Mouse (Mus musculus): ENCODE measurements around the gene Il11ra1. TPM values are rescaled to one million over a fixed set of nuclear protein-coding genes. Genes with fewer than 3 reads are reported as not detected.

The Il11ra1 gene
- total and polyA plus RNA-seq, 2 experiments from 2014 or later: 17.2 to 29.1 TPM

DNA sequence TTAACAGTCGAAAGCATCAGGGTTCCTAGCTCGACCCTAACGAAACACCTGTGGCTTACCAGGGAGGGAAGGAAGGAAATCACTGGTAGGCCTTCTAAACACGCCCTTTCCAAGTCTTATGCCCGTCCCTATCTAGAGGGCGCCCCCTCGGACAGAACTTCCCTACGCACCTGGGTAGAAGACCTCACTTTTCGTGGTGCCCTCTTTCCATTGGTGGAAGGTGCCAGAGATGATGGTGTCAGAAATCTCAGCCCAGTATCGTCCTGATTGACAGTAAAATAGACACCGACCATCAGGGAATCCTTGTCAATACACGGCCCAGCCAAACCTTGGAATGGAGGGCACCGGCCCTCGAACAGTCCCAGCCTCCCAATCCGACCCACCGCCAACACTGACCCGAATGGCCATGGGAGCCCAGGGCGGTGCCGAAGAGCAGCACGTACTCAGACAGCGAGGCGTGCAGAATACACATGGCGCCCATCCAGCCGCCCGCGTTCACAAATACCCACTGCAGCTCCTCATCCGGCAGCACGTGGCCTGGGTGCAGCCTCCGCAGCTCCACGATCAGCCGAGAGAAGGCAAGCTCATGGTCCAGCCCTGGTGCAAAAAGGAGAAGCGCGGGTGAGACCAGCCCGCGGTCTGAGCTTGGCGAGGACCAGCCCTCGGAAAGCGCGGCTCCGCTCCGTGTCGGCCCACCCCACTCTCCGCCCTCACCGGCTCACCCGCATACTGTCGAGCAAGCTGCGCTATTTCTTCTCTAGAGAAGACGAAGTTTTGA is 40.8 kb downstream of the Il11ra1 start:
- Histone ChIP-seq H3K27me3 (ENCODE audit: insufficient read depth, low read length) (no peaks in the 10 kb centered on the region), H3K36me3 (ENCODE audit: insufficient read depth) (no peaks in the 10 kb centered on the region; the same call in 1 of the 2 replicates), H3K27ac (ENCODE audit: low read depth, low read length) (peak overlapping the region; percentile 81), H3K4me2 (ENCODE audit: low read depth) (peak overlapping the region; percentile 75), H3K4me1 (ENCODE audit: insufficient read depth) (peaks cover 7% of the 10 kb centered on the region; the same call in 1 of the 2 replicates), H3K4me3 (ENCODE audit: low read depth, low read length) (peak overlapping the region; percentile 70), H3K9ac (peak overlapping the region; percentile 71), H3K9me3 (ENCODE audit: low read length) (no peaks in the 10 kb centered on the region)
- peak; percentile 75 for DNase-seq
- WGBS: 2% methylated on average over 48 of the region's 48 CpGs
- peak; percentile 72 for ATAC-seq
- TF ChIP-seq CTCF (IDR thresholded peaks at IDR 0.05; ENCODE audit: low read depth): peak; percentile 34; the same call in 1 of the 2 replicates

DNA sequence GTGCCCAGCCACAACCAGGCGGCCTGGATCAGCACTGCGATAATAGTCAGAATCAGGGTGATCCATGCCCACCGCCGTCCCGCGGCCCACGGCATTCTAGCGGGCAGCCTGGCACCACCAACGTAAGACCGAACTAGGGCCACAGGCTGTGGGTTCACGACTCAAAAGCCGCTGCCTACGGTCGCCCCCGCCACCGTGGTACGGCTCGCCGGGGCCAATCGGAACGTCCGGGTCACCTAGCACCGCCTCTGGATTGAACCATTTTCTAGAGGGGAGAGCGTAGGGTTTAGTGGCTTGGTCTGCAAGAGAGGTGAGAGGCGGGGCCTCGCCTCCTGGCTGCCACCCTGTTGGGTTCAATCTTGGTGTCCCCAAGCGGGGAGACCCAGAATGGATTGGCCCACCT is 41.4 kb downstream of the Il11ra1 start:
- DNase-seq (peak; percentile 92), ATAC-seq (peak; percentile 97)
- no peaks in the 10 kb centered on the region for H3K27me3 ChIP-seq (ENCODE audit: insufficient read depth, low read length)
- peak overlapping the region; percentile 81 for H3K27ac ChIP-seq (ENCODE audit: low read depth, low read length)
- H3K36me3 ChIP-seq (ENCODE audit: insufficient read depth): no peaks in the 10 kb centered on the region; the same call in 1 of the 2 replicates
- peak overlapping the region; percentile 71 for H3K9ac ChIP-seq
- H3K9me3 ChIP-seq (ENCODE audit: low read length): no peaks in the 10 kb centered on the region
- WGBS: under 1% methylated on average over 27 of the region's 27 CpGs
- peaks cover 7% of the 10 kb centered on the region; the same call in 1 of the 2 replicates for H3K4me1 ChIP-seq (ENCODE audit: insufficient read depth)
- H3K4me2 ChIP-seq (ENCODE audit: low read depth): peak overlapping the region; percentile 75
- H3K4me3 ChIP-seq (ENCODE audit: low read depth, low read length): peak overlapping the region; percentile 70
- TF ChIP-seq CTCF (IDR thresholded peaks at IDR 0.05; ENCODE audit: low read depth): no peak

DNA sequence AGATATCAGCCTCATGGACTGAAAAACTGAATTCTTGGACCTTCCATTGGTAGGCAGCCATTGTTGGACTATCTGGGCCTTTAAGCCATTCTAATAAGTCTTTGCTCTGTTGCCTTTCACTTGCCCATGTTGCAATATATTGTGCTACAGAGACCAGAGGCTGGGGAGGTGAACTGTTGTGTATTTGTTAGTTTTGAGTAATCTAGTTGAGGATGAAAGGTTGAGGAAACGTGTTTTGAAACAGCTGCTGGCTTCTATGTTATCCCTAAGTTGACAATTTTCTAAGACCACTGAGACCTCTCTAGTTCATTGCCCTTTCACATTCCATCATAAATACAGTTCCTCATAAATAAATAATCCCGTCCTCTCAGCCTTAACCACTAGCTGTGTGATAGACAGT is 44.3 kb downstream of the Il11ra1 start:
- TF ChIP-seq CTCF (IDR thresholded peaks at IDR 0.05; ENCODE audit: low read depth): no peak
- Histone ChIP-seq H3K27me3 (ENCODE audit: insufficient read depth, low read length) (no peaks in the 10 kb centered on the region), H3K9ac (no peak overlapping the region), H3K4me3 (ENCODE audit: low read depth, low read length) (no peak overlapping the region), H3K9me3 (ENCODE audit: low read length) (no peaks in the 10 kb centered on the region), H3K27ac (ENCODE audit: low read depth, low read length) (no peak overlapping the region), H3K36me3 (ENCODE audit: insufficient read depth) (no peaks in the 10 kb centered on the region; the same call in 1 of the 2 replicates), H3K4me2 (ENCODE audit: low read depth) (no peak overlapping the region), H3K4me1 (ENCODE audit: insufficient read depth) (peaks cover 7% of the 10 kb centered on the region; the same call in 1 of the 2 replicates)
- no peak for DNase-seq
- WGBS: 69% methylated on average over 2 of the region's 2 CpGs
- ATAC-seq: no peak

DNA sequence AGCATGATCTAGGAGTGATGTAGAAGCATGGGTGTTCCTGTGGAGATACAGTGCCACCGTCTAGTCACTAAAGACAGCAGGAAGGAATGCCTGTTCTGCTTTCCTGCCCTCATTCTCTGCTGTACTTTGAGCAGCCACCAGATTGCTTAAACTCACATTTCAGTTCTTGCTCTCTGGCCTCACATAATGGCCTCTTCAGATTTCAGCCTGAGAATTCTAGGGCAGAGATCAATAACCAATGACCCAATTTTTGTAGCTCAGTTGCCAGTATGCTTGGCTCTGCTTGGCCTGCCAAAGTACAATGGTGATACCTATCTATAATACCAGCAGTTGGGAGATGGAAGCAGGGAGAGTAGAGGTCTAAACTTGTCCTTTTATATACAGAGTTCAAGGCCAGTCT is 45.2 kb downstream of the Il11ra1 start:
- Histone ChIP-seq H3K4me2 (ENCODE audit: low read depth) (no peak overlapping the region), H3K9ac (no peak overlapping the region), H3K27ac (ENCODE audit: low read depth, low read length) (no peak overlapping the region), H3K4me3 (ENCODE audit: low read depth, low read length) (no peak overlapping the region), H3K36me3 (ENCODE audit: insufficient read depth) (no peaks in the 10 kb centered on the region), H3K4me1 (ENCODE audit: insufficient read depth) (peaks cover under 1% of the 10 kb centered on the region; the same call in 1 of the 2 replicates), H3K27me3 (ENCODE audit: insufficient read depth, low read length) (no peaks in the 10 kb centered on the region), H3K9me3 (ENCODE audit: low read length) (no peaks in the 10 kb centered on the region)
- WGBS: 83% methylated on average over 1 of the region's 1 CpGs
- no peak for DNase-seq
- no peak for TF ChIP-seq CTCF (IDR thresholded peaks at IDR 0.05; ENCODE audit: low read depth)
- no peak for ATAC-seq

DNA sequence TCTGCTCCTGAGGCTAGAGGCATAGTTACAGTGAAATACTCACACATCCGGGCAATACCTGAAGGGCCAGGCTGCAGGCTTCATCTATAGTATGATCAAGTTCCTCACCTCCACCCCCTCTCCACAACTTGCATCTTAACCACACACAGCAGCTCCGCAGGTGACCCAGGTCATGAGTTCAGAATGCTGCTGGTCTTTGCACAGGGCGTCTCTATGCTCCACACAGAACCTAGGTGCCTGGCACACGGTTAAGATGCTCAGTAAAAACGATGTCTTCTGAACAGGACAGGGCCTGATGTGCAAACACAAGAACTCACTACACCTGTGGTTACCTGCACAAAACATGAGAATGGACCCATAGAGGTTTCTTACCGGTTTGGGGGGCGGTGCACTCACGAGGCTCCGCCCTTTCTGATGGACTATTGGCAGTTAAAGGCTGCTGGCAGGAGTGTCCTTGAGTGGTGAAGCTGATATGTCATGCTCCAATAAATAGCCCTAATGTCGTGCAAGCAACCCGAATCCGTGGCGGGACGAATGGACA is 55.1 kb downstream of the Il11ra1 start, which contains the start of gene Galt:
TSS of gene Galt (plus strand) at position 432 of the 541 bp plus-strand sequence.
- DNase-seq: no peak

DNA sequence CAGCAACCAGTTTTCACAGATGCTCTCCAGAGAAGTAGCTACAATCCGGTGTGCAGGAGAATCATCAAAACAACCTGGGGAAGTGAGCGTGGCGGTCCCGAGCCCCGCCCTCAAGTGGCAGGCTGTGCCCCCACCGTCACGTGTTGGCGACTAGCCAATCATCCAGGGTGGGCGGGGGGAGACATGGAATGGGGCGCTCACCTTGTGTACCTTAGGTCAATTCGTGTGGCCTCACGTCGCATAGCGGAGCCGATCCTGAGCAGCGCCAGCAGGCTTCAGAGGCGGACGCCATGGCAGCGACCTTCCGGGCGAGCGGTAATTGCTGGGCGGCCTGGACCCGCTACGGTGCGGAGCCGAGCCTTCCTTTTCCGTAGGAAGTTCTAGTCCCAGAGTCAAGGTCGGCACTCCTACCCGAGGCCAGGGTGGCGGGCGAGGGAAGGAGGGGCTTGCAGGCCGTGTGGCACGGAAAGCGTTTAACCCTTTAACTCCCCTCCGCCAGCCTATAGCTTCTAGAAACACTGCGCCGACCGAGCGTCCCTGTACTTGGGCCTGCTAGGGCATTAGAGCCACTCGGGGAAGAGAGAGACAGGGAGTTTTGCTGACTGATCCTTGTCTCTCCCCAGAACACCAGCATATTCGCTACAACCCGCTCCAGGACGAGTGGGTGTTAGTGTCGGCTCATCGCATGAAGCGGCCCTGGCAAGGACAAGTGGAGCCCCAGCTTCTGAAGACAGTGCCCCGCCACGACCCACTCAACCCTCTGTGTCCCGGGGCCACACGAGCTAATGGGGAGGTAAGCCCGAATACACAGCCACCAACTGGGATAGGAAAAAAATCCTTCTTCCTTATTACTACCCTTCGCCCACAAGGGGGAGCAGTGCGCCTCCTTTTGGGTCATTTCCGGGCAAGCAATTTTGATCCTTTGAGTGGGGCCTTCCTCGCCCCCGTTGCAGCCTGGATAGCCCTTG is 55.8 kb downstream of the Il11ra1 start, which contains the start of gene Sigmar1:
TSS of gene Sigmar1 (minus strand) at position 820 of the 968 bp plus-strand sequence.
- peak; percentile 91 for TF ChIP-seq CTCF (IDR thresholded peaks at IDR 0.05; ENCODE audit: low read depth)
- peak within 1 kb of the TSS; percentile 74 for H3K4me3 ChIP-seq (ENCODE audit: low read depth, low read length)
- H3K36me3 ChIP-seq (ENCODE audit: insufficient read depth): no peaks in the 10 kb centered on the region
- ATAC-seq (peak; percentile 76), DNase-seq (peak; percentile 86)
- H3K27me3 ChIP-seq (ENCODE audit: insufficient read depth, low read length): no peaks in the 10 kb centered on the region
- H3K27ac ChIP-seq (ENCODE audit: low read depth, low read length): peak within 1 kb of the TSS; percentile 82
- under 1% methylated on average over 57 of the region's 57 CpGs for WGBS
- 0 out of 2 replicates have a peak, but pooled peaks cover 4% of the 10 kb centered on the region for H3K4me1 ChIP-seq (ENCODE audit: insufficient read depth)
- no peaks in the 10 kb centered on the region for H3K9me3 ChIP-seq (ENCODE audit: low read length)
- peak within 1 kb of the TSS; percentile 93 for H3K4me2 ChIP-seq (ENCODE audit: low read depth)
- H3K9ac ChIP-seq: peak within 1 kb of the TSS; percentile 80

More for the DNA sequence above, 55.1 kb downstream of the Il11ra1 start, which contains the start of gene Galt:
- H3K9ac ChIP-seq: peak within 1 kb of the TSS; percentile 80
- 0 out of 2 replicates have a peak, but pooled peaks cover 4% of the 10 kb centered on the region for H3K4me1 ChIP-seq (ENCODE audit: insufficient read depth)
- H3K27me3 ChIP-seq (ENCODE audit: insufficient read depth, low read length): no peaks in the 10 kb centered on the region
- no peak for TF ChIP-seq CTCF (IDR thresholded peaks at IDR 0.05; ENCODE audit: low read depth)
- H3K9me3 ChIP-seq (ENCODE audit: low read length): no peaks in the 10 kb centered on the region
- H3K4me3 ChIP-seq (ENCODE audit: low read depth, low read length): peak within 1 kb of the TSS; percentile 74
- H3K4me2 ChIP-seq (ENCODE audit: low read depth): peak within 1 kb of the TSS; percentile 93
- 12% methylated on average over 14 of the region's 14 CpGs for WGBS
- peak; percentile 46 for ATAC-seq
- no peaks in the 10 kb centered on the region for H3K36me3 ChIP-seq (ENCODE audit: insufficient read depth)
- peak within 1 kb of the TSS; percentile 82 for H3K27ac ChIP-seq (ENCODE audit: low read depth, low read length)

Measured in forebrain, postnatal 0 days (tissue).